Mouse (Mus musculus) midbrain, embryonic 12.5 days (tissue): Measurements from ENCODE around the gene Tubg1. TPM values are rescaled to one million over a fixed set of nuclear protein-coding genes. Genes with fewer than 3 reads are reported as not detected.

Experiments
- ATAC-seq: fragments of 200-750 bp; cut with Nextera tagmentation; 2 replicates; pipeline ENCODE4 v1.8.0; 2017; ENCODE audit warnings: low read depth, moderate TSS enrichment, moderate library complexity; ENCODE audit not compliant: low FRiP score
- H3K27ac ChIP-seq: fragments of 300-500 bp; sonication (generic); replicated peaks from 2 replicates; pipeline ENCODE4 v1.5.1; 2016; ENCODE audit warnings: mild to moderate bottlenecking
- H3K27me3 ChIP-seq: fragments of 300-500 bp; sonication (generic); 2 replicates; pipeline ENCODE4 v1.6.1; 2016; ENCODE audit warnings: mild to moderate bottlenecking
- H3K36me3 ChIP-seq: fragments of 300-500 bp; sonication (generic); 2 replicates; pipeline ENCODE4 v1.6.1; 2016
- H3K4me1 ChIP-seq: fragments of 300-500 bp; sonication (generic); 2 replicates; pipeline ENCODE4 v1.6.1; 2016
- H3K4me2 ChIP-seq: fragments of 300-500 bp; sonication (generic); replicated peaks from 2 replicates; pipeline ENCODE4 v1.6.1; 2016; ENCODE audit warnings: mild to moderate bottlenecking, moderate library complexity
- H3K4me3 ChIP-seq: fragments of 300-500 bp; sonication (generic); 2 replicates; pipeline ENCODE4 v1.5.1; 2016; ENCODE audit warnings: mild to moderate bottlenecking
- H3K9ac ChIP-seq: fragments of 300-500 bp; sonication (generic); replicated peaks from 2 replicates; pipeline ENCODE4 v1.6.1; 2016; ENCODE audit warnings: mild to moderate bottlenecking, moderate library complexity
- H3K9me3 ChIP-seq: fragments of 300-500 bp; sonication (generic); 2 replicates; pipeline ENCODE4 v1.6.1; 2016; ENCODE audit warnings: mild to moderate bottlenecking
- WGBS: fragments of 180-500 bp; shearing (Covaris S2); methylation state at CpG from one replicate; pipeline ENCODE4 v1.1.7; 2016; 5-methylcytosine and 5-hydroxymethylcytosine counted together
- microRNA-seq: library from miRNA; unstranded; fragments of <30 nt; microRNA quantifications from one replicate; pipeline ENCODE4, GENCODE M21; 2017
- polyA plus RNA-seq: library from polyadenylated mRNA; unstranded; fragments of >200 nt; fragmentation: Nextera tagmentation; extraction: Ambion mirVana; gene quantifications from 2 replicates; pipeline ENCODE4 v1.2.1, GENCODE M21; 2016

Tubg1 gene
- polyA plus RNA-seq, 1 experiment from 2014 or later, result 97.4 TPM

DNA sequence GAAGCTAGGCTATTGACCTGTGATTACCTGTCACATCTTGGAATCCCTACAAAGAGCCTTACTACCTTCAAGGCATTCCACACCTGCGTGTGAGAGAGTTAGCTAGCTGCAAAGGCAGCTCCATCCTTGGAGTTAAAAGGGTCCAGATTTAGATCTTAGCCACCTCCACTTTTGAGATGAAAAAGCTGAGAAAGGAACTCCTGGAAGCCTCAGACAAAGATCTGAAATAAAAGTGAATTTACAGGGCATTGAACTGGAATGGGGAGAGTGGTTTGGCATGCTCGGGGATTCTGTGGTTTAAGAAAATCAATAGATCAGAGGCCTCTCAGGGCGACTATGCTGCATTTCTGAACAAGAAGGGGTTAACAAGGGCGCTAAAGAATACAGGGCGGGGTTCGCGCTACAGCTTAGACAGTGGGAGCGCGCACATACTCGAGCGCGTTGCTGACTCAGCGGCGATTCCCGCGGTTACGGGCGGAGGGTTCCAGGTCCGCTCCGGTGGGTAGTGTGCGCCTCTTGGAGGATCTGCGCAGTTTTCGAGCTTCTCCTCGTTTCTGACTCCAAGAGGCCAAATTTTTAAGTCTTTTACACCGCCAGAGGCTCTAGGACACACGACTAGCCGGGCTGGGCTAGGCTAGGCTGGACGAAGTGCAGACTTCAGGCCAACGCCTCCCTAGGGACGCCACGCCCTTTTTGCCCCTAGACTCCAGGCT is 52.1 kb downstream of the Tubg1 start:
- Histone ChIP-seq H3K9ac (peak overlapping the region; percentile 50; the same call in 1 of the 2 replicates), H3K36me3 (peaks cover 8% of the 10 kb centered on the region), H3K4me1 (peaks cover 64% of the 10 kb centered on the region), H3K27ac (peak overlapping the region; percentile 77), H3K4me2 (peak overlapping the region; percentile 77), H3K27me3 (peaks cover 83% of the 10 kb centered on the region), H3K9me3 (no peaks in the 10 kb centered on the region), H3K4me3 (peak overlapping the region; percentile 62)
- under 1% methylated on average over 31 of the region's 31 CpGs for WGBS
- no peak for ATAC-seq

DNA sequence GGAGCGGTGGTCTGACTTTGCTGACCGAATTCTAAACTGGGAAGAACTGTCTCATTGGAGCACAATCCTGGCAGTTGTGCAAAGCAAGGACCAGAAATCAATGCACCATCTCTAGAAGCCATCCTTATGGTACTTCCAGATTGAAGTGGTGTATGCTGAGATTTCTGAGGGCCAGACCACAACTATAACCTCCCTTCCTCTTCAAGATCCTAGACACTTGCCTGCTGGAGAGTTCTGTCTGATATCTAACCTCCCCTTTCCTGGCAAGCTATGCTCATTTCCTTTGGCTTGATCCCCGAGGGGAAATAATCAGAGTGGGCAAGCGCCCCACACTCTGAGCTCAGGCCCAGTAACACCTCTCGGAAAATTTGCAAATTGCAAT is 52.7 kb downstream of the Tubg1 start:
- 17% methylated on average over 5 of the region's 5 CpGs for WGBS
- Histone ChIP-seq H3K27ac (peak overlapping the region; percentile 77), H3K4me3 (peak overlapping the region; percentile 62), H3K36me3 (peaks cover 2% of the 10 kb centered on the region), H3K9ac (peak overlapping the region; percentile 50; the same call in 1 of the 2 replicates), H3K4me1 (peaks cover 69% of the 10 kb centered on the region), H3K9me3 (no peaks in the 10 kb centered on the region), H3K27me3 (peaks cover 83% of the 10 kb centered on the region), H3K4me2 (peak overlapping the region; percentile 77)
- ATAC-seq, result no peak

DNA sequence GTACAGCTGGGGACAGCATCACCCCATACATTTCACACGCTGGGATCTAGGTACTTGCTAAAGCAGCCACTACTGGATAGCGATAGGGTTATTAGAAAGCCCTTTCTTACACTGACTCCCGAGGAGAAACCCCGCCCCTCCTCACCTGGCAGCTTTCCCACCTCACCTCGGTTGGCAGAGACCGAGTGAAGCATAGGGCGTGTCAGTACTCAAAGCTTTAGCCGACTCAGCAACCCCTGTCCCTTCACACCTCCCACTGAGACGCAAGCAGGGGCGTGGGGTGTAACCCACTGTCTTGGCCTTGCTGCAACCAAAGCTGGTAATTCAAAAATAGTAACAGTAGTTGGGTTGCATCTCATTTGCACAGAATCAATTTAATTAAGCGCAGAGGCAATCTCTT is 53.4 kb downstream of the Tubg1 start:
- Histone ChIP-seq H3K36me3 (no peaks in the 10 kb centered on the region), H3K4me3 (no peak overlapping the region), H3K9me3 (no peaks in the 10 kb centered on the region), H3K27me3 (peaks cover 83% of the 10 kb centered on the region), H3K9ac (no peak overlapping the region; the same call in 1 of the 2 replicates), H3K27ac (no peak overlapping the region), H3K4me1 (peaks cover 70% of the 10 kb centered on the region), H3K4me2 (peak overlapping the region; percentile 59)
- ATAC-seq, result no peak
- 3% methylated on average over 11 of the region's 11 CpGs for WGBS

DNA sequence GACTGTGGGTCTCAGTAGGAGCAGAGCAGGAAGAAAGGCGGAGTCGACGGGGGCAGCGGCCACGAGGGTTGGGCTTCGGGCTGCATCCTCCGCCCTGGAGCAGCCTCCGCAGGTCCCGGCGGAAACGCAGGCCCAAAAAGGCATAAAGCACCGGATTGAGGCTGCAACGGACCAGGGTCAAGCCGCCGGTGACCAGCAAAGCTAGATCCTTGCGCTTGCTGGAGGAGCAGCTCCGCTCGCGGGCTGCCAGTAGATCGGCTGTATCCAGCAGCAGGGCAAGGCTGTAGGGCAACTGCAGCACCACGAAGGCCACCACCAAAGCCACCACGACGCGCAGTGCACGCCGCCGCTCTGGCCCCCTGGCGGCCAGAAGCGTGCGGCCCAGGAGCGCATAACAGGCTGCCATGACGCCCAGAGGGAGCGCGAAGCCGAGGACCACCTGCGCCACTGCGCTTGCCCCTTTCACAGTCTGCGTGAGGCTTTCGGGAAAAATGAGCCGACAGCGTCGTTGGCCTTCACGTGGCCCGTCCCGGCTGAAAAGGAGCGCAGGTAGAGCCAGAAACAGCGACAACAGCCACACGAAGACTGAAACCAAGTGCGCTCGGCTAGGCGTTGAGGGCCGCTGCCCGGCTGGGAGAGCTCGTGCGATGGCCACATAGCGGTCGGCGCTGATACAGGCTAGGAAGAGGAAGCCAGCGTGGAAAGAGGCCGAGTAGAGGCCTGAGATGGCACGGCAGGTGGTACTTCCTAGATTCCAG is 54.1 kb downstream of the Tubg1 start:
- Histone ChIP-seq H3K4me3 (peak overlapping the region; percentile 36), H3K4me1 (peaks cover 72% of the 10 kb centered on the region), H3K36me3 (no peaks in the 10 kb centered on the region), H3K27ac (peak overlapping the region; percentile 52), H3K9me3 (no peaks in the 10 kb centered on the region), H3K9ac (peak overlapping the region; percentile 54), H3K4me2 (peak overlapping the region; percentile 59), H3K27me3 (peaks cover 83% of the 10 kb centered on the region)
- peak; percentile 60 for ATAC-seq
- WGBS, result under 1% methylated on average over 61 of the region's 61 CpGs

DNA sequence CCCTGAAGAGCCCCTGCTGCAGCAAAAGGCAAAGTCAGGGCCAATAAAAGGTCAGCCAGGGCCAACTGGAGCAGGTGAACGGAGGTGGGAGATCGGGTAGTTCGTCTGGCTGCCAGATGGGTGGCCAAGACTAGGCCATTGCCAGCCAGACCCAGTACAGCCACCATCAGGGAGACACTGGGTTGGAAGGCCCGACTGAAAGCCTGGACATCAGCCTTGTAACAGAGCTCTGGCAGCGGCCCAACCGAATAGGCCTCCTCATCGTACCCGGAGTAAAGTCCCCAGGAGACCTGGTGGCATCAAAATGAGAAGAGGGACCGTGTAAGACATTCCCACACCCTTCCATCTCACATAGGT is 54.6 kb downstream of the Tubg1 start:
- peak overlapping the region; percentile 54 for H3K9ac ChIP-seq
- peak overlapping the region; percentile 59 for H3K4me2 ChIP-seq
- WGBS, result 27% methylated on average over 9 of the region's 9 CpGs
- peaks cover 67% of the 10 kb centered on the region for H3K4me1 ChIP-seq
- H3K9me3 ChIP-seq, result no peaks in the 10 kb centered on the region
- peaks cover 83% of the 10 kb centered on the region for H3K27me3 ChIP-seq
- peak overlapping the region; percentile 49 for H3K27ac ChIP-seq
- no peaks in the 10 kb centered on the region for H3K36me3 ChIP-seq
- no peak for ATAC-seq
- H3K4me3 ChIP-seq, result peak overlapping the region; percentile 36

DNA sequence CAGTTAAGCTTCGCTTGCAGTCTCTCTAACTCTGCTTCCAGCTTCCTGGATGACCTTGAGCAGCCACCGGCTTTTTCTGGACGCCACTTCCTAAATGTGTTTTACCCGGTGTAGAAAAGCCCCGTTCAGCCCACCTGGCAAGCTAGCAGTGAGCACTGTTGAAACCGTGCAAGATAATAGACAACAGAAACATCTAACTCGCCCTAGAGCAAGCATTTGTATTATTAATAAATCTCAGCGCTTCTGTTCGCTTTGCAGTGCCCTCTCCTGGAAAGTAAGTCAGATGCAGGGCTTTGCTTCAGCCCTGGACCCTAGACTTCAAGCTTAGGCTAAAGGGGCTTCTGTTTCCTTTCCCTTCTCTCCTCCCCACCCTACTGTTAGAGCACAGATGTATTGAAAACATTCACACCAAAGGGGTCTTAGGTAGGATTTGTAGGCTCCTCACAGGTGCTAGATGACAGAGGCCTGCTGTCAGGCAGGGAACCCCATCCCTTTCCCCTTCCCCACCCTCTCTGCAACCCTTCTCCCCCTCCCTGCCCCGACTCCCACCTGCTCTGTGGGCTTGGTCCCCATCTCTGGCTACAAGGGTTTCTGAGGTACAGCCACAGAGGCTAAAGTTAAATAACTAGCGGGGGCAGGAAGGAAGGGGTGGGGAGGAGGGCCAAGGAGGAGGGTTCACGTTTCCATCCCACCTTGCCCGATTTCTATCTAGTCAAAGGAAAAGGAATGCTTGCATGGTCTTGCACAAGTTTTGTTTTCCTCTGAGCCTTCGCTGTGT is 55.3 kb downstream of the Tubg1 start, which contains the start of gene Ccr10:
Gene Ccr10, minus strand, starts transcription at position 593 of the 778 bp plus-strand sequence.
- no peak for ATAC-seq
- WGBS, result 23% methylated on average over 14 of the region's 14 CpGs
- peak within 1 kb of the TSS; percentile 54 for H3K9ac ChIP-seq
- peak within 1 kb of the TSS; percentile 59 for H3K4me2 ChIP-seq
- no peaks in the 10 kb centered on the region for H3K9me3 ChIP-seq
- peak within 1 kb of the TSS; percentile 49 for H3K27ac ChIP-seq
- no peaks in the 10 kb centered on the region for H3K36me3 ChIP-seq
- H3K27me3 ChIP-seq, result peaks cover 81% of the 10 kb centered on the region
- peaks cover 61% of the 10 kb centered on the region for H3K4me1 ChIP-seq
- peak within 1 kb of the TSS; percentile 36 for H3K4me3 ChIP-seq

DNA sequence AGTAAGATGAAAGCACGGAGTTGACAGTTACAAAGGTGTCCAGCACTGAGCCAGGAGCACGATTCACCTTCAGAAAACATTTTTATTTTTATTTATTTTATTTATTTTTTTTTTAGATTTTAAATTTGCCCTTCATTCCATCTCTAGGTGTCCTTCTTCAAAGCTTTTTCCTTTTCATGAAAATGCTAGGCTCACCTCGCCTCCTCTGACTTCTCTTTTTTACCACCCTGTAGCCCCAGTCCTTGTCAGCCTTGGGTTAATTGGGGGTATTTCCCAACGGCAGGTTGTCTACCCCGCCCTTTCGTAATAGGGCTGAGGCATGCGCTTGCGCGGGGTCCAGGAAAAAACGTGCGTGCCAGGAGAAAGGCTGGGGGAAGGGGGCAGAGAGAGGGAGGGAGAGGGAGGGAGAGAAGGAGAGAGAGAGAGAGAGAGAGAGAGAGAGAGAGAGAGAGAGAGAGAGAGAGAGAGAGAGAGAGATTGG is 55.9 kb downstream of the Tubg1 start:
- no peaks in the 10 kb centered on the region for H3K9me3 ChIP-seq
- H3K27ac ChIP-seq, result no peak overlapping the region
- ATAC-seq, result no peak
- 9% methylated on average over 11 of the region's 11 CpGs for WGBS
- no peaks in the 10 kb centered on the region for H3K36me3 ChIP-seq
- H3K4me3 ChIP-seq, result peak overlapping the region; percentile 35
- H3K27me3 ChIP-seq, result peaks cover 82% of the 10 kb centered on the region
- H3K4me2 ChIP-seq, result peak overlapping the region; percentile 52
- H3K4me1 ChIP-seq, result peaks cover 55% of the 10 kb centered on the region
- peak overlapping the region; percentile 39; the same call in 1 of the 2 replicates for H3K9ac ChIP-seq

Small RNA genes within 50 kb of the gene (microRNA-seq; reads per million reads assigned to microRNA genes)
- gene Gm27626, result not detected

Other genes starting within 250 kb of the Tubg1 start
- 31.7 and 35.0 TPM in 2 replicates for gene Stat3, start 180.4 kb upstream of the Tubg1 start, polyA plus RNA-seq
- gene Cavin1, start 149.1 kb upstream of the Tubg1 start, polyA plus RNA-seq, result 41.8 and 51.0 TPM in 2 replicates
- gene Atp6v0a1, start 110.5 kb upstream of the Tubg1 start, polyA plus RNA-seq, result 65.6 and 67.5 TPM in 2 replicates
- 10.9 and 11.1 TPM in 2 replicates for gene Naglu, start 49.9 kb upstream of the Tubg1 start, polyA plus RNA-seq
- 0.22 and 0.31 TPM in 2 replicates for gene Hsd17b1, start 41.5 kb upstream of the Tubg1 start, polyA plus RNA-seq
- gene Coasy, start 37.4 kb upstream of the Tubg1 start, polyA plus RNA-seq, result 51.7 and 53.9 TPM in 2 replicates
- gene Mlx, start 32.7 kb upstream of the Tubg1 start, polyA plus RNA-seq, result 49.2 and 60.5 TPM in 2 replicates
- gene Psmc3ip, start 24.5 kb upstream of the Tubg1 start, polyA plus RNA-seq, result 41.7 and 42.4 TPM in 2 replicates
- gene Retreg3, start within 50 bp of the Tubg1 start, polyA plus RNA-seq, result 21.8 and 23.1 TPM in 2 replicates
- gene Tubg2, start 36.0 kb downstream of the Tubg1 start, polyA plus RNA-seq, result 9.0 and 10.3 TPM in 2 replicates
- 0.74 and 0.94 TPM in 2 replicates for gene Cntnap1, start 50.6 kb downstream of the Tubg1 start, polyA plus RNA-seq
- gene Plekhh3, start 51.4 kb downstream of the Tubg1 start, polyA plus RNA-seq, result 12.3 and 12.6 TPM in 2 replicates
- 0.10 and 0.17 TPM in 2 replicates for gene Ccr10, start 55.5 kb downstream of the Tubg1 start, polyA plus RNA-seq
- 12.6 and 14.4 TPM in 2 replicates for gene Ezh1, start 106.5 kb downstream of the Tubg1 start, polyA plus RNA-seq
- 70.3 and 76.3 TPM in 2 replicates for gene Ramp2, start 126.1 kb downstream of the Tubg1 start, polyA plus RNA-seq
- gene Vps25, start 133.8 kb downstream of the Tubg1 start, polyA plus RNA-seq, result 101 and 102 TPM in 2 replicates
- gene Wnk4, start 140.6 kb downstream of the Tubg1 start, polyA plus RNA-seq, result 7.8 and 10.2 TPM in 2 replicates
- gene Cntd1, start 159.1 kb downstream of the Tubg1 start, polyA plus RNA-seq, result 1.3 and 1.6 TPM in 2 replicates
- 196 and 198 TPM in 2 replicates for gene Coa3, start 159.2 kb downstream of the Tubg1 start, polyA plus RNA-seq
- gene Becn1, start 182.3 kb downstream of the Tubg1 start, polyA plus RNA-seq, result 162 and 173 TPM in 2 replicates
- gene Psme3, start 196.3 kb downstream of the Tubg1 start, polyA plus RNA-seq, result 163 and 180 TPM in 2 replicates
- 2.1 and 3.1 TPM in 2 replicates for gene Aoc2, start 205.1 kb downstream of the Tubg1 start, polyA plus RNA-seq
- gene Aoc3, start 210.7 kb downstream of the Tubg1 start, polyA plus RNA-seq, result not detected in 2 replicates
- not detected in 2 replicates for gene G6pc, start 247.6 kb downstream of the Tubg1 start, polyA plus RNA-seq